Mouse (Mus musculus) brown adipose tissue, adult 24 weeks (tissue): ENCODE measurements at regions not wholly inside any gene's neighbourhood (a gene's known extent, or its start where the extent isn't known, plus 50 kb on each side); places are given as distances from the start of the nearest gene placed in this dataset.

ENCODE experiments used
- H3K27ac ChIP-seq: fragments of 200-500 bp; replicated peaks from 2 replicates; pipeline ENCODE4 v1.5.1; 2012; ENCODE audit warnings: low read depth, mild to moderate bottlenecking, low read length
- H3K4me1 ChIP-seq: fragments of 200-500 bp; 2 replicates; pipeline ENCODE4 v1.6.1; 2012; ENCODE audit warnings: low read length, mixed read lengths; ENCODE audit not compliant: control insufficient read depth, insufficient read depth, insufficient read length
- H3K4me3 ChIP-seq: fragments of 200-500 bp; 2 replicates; pipeline ENCODE4 v1.5.1; 2012; ENCODE audit warnings: low read depth, mild to moderate bottlenecking, low read length, moderate library complexity; ENCODE audit not compliant: insufficient read depth

- H3K4me3 ChIP-seq, result no peak overlapping the region
- no peak overlapping the region for H3K27ac ChIP-seq
- H3K4me1 ChIP-seq, result no peaks in the 10 kb centered on the region
Measured at GRCm38 (mm10) chr11:71395631-71396030, 165.1 kb upstream of the Nlrp1b start.

- Histone ChIP-seq H3K27ac (no peak overlapping the region), H3K4me3 (no peak overlapping the region), H3K4me1 (no peaks in the 10 kb centered on the region)
Measured at GRCm38 (mm10) chr11:71400351-71400750, 169.8 kb upstream of the Nlrp1b start.

GRCm38 (mm10) chr11:71401411-71402276 lies 171.1 kb upstream of the Nlrp1b start:
- Histone ChIP-seq H3K4me1 (no peaks in the 10 kb centered on the region), H3K27ac (no peak overlapping the region), H3K4me3 (no peak overlapping the region)

- Histone ChIP-seq H3K4me3 (no peak overlapping the region), H3K4me1 (no peaks in the 10 kb centered on the region), H3K27ac (no peak overlapping the region)
Measured at GRCm38 (mm10) chr11:71404361-71404760, 173.8 kb upstream of the Nlrp1b start.

GRCm38 (mm10) chr11:71407043-71407442 lies 176.5 kb upstream of the Nlrp1b start:
- H3K4me1 ChIP-seq, result no peaks in the 10 kb centered on the region
- H3K27ac ChIP-seq, result no peak overlapping the region
- H3K4me3 ChIP-seq, result no peak overlapping the region

GRCm38 (mm10) chr11:71409211-71409765 lies 178.8 kb upstream of the Nlrp1b start:
- no peak overlapping the region for H3K4me3 ChIP-seq
- no peaks in the 10 kb centered on the region for H3K4me1 ChIP-seq
- H3K27ac ChIP-seq, result no peak overlapping the region

- Histone ChIP-seq H3K27ac (no peak overlapping the region), H3K4me3 (no peak overlapping the region), H3K4me1 (no peaks in the 10 kb centered on the region)
Measured at GRCm38 (mm10) chr11:71410582-71410981, 180.0 kb upstream of the Nlrp1b start.

- no peak overlapping the region for H3K4me3 ChIP-seq
- no peaks in the 10 kb centered on the region for H3K4me1 ChIP-seq
- no peak overlapping the region for H3K27ac ChIP-seq
Measured at GRCm38 (mm10) chr11:71411958-71412357, 181.4 kb upstream of the Nlrp1b start.

- Histone ChIP-seq H3K4me1 (no peaks in the 10 kb centered on the region), H3K4me3 (no peak overlapping the region), H3K27ac (no peak overlapping the region)
Measured at GRCm38 (mm10) chr11:71414403-71415140, 184.0 kb upstream of the Nlrp1b start.

- no peaks in the 10 kb centered on the region for H3K4me1 ChIP-seq
- H3K4me3 ChIP-seq, result no peak overlapping the region
- no peak overlapping the region for H3K27ac ChIP-seq
Measured at GRCm38 (mm10) chr11:71415451-71415850, 184.9 kb upstream of the Nlrp1b start.

GRCm38 (mm10) chr11:71422291-71422840 lies 191.8 kb upstream of the Nlrp1b start:
- H3K27ac ChIP-seq, result no peak overlapping the region
- no peaks in the 10 kb centered on the region for H3K4me1 ChIP-seq
- no peak overlapping the region for H3K4me3 ChIP-seq

- Histone ChIP-seq H3K27ac (no peak overlapping the region), H3K4me3 (no peak overlapping the region), H3K4me1 (no peaks in the 10 kb centered on the region)
Measured at GRCm38 (mm10) chr11:71423242-71423641, 192.7 kb upstream of the Nlrp1b start.

GRCm38 (mm10) chr11:71424879-71425278 lies 194.3 kb upstream of the Nlrp1b start:
- Histone ChIP-seq H3K27ac (no peak overlapping the region), H3K4me3 (no peak overlapping the region), H3K4me1 (no peaks in the 10 kb centered on the region)

- Histone ChIP-seq H3K27ac (no peak overlapping the region), H3K4me3 (no peak overlapping the region), H3K4me1 (no peaks in the 10 kb centered on the region)
Measured at GRCm38 (mm10) chr11:71429739-71430138, 199.2 kb upstream of the Nlrp1b start.

- H3K27ac ChIP-seq, result no peak overlapping the region
- H3K4me1 ChIP-seq, result no peaks in the 10 kb centered on the region
- H3K4me3 ChIP-seq, result no peak overlapping the region
Measured at GRCm38 (mm10) chr11:71434241-71434640, 203.7 kb upstream of the Nlrp1b start.
